Mouse (Mus musculus) hindbrain, embryonic 13.5 days (tissue): ENCODE measurements around the gene Prkg1. TPM values are rescaled to one million over a fixed set of nuclear protein-coding genes. Genes with fewer than 3 reads are reported as not detected.
A peak's percentile ranks its signal among the peaks of the same experiment; 100 is the strongest.

Experiments
- ATAC-seq: fragments of 200-750 bp; cut with Nextera tagmentation; 2 replicates; pipeline ENCODE4 v1.8.0; 2017; ENCODE audit warnings: moderate TSS enrichment; ENCODE audit not compliant: low FRiP score
- H3K27ac ChIP-seq: fragments of 300-500 bp; sonication (generic); 2 replicates; pipeline ENCODE4 v1.5.1; 2015; ENCODE audit warnings: inconsistent platforms, mild to moderate bottlenecking, moderate library complexity
- H3K27me3 ChIP-seq: fragments of 300-500 bp; sonication (generic); 2 replicates; pipeline ENCODE4 v1.6.1; 2015; ENCODE audit warnings: mild to moderate bottlenecking, inconsistent platforms
- H3K36me3 ChIP-seq: fragments of 300-500 bp; sonication (generic); 2 replicates; pipeline ENCODE4 v1.6.1; 2015; ENCODE audit warnings: mild to moderate bottlenecking, inconsistent platforms
- H3K4me1 ChIP-seq: fragments of 300-500 bp; sonication (generic); replicated peaks from 2 replicates; pipeline ENCODE4 v1.6.1; 2015; ENCODE audit warnings: inconsistent platforms
- H3K4me2 ChIP-seq: fragments of 300-500 bp; sonication (generic); 2 replicates; pipeline ENCODE4 v1.6.1; 2015; ENCODE audit warnings: inconsistent platforms, mild to moderate bottlenecking, moderate library complexity
- H3K4me3 ChIP-seq: fragments of 300-500 bp; sonication (generic); 2 replicates; pipeline ENCODE4 v1.5.1; 2015; ENCODE audit warnings: mild to moderate bottlenecking, inconsistent platforms
- H3K9ac ChIP-seq: fragments of 300-500 bp; sonication (generic); 2 replicates; pipeline ENCODE4 v1.6.1; 2015; ENCODE audit warnings: mild to moderate bottlenecking, inconsistent platforms
- H3K9me3 ChIP-seq: fragments of 300-500 bp; sonication (generic); 2 replicates; pipeline ENCODE4 v1.6.1; 2016; ENCODE audit warnings: inconsistent platforms
- WGBS: fragments of 180-500 bp; shearing (Covaris S2); methylation state at CpG from one replicate; pipeline ENCODE4 v1.1.7; 2015; 5-methylcytosine and 5-hydroxymethylcytosine counted together
- polyA plus RNA-seq: library from polyadenylated mRNA; unstranded; fragments of >200 nt; fragmentation: Nextera tagmentation; extraction: Ambion mirVana; gene quantifications from 2 replicates; pipeline ENCODE4 v1.2.1, GENCODE M21; 2015

Prkg1 gene
- polyA plus RNA-seq, 1 experiment from 2014 or later, result 4.2 TPM

- Histone ChIP-seq H3K4me3 (no peak overlapping the region), H3K9me3 (no peaks in the 10 kb centered on the region), H3K9ac (no peak overlapping the region), H3K4me1 (no peaks in the 10 kb centered on the region), H3K27me3 (no peaks in the 10 kb centered on the region), H3K4me2 (no peak overlapping the region), H3K27ac (no peak overlapping the region), H3K36me3 (no peaks in the 10 kb centered on the region)
- no peak for ATAC-seq
- 89% methylated on average over 2 of the region's 2 CpGs for WGBS
Measured at GRCm38 (mm10) chr19:30938058-30938457, 826.8 kb downstream of the Prkg1 start.

- no peak overlapping the region for H3K4me2 ChIP-seq
- ATAC-seq, result no peak
- no peak overlapping the region for H3K9ac ChIP-seq
- no peaks in the 10 kb centered on the region for H3K9me3 ChIP-seq
- H3K27me3 ChIP-seq, result no peaks in the 10 kb centered on the region
- 96% methylated on average over 5 of the region's 5 CpGs for WGBS
- no peaks in the 10 kb centered on the region for H3K4me1 ChIP-seq
- H3K27ac ChIP-seq, result no peak overlapping the region
- no peaks in the 10 kb centered on the region for H3K36me3 ChIP-seq
- H3K4me3 ChIP-seq, result no peak overlapping the region
Measured at GRCm38 (mm10) chr19:30931469-30932192, 833.2 kb downstream of the Prkg1 start.

GRCm38 (mm10) chr19:30924032-30924431, 840.8 kb downstream of the Prkg1 start:
- ATAC-seq, result no peak
- Histone ChIP-seq H3K9ac (no peak overlapping the region), H3K4me1 (no peaks in the 10 kb centered on the region), H3K4me3 (no peak overlapping the region), H3K27me3 (no peaks in the 10 kb centered on the region), H3K4me2 (no peak overlapping the region), H3K9me3 (no peaks in the 10 kb centered on the region), H3K27ac (no peak overlapping the region), H3K36me3 (no peaks in the 10 kb centered on the region)
- 97% methylated on average over 1 of the region's 1 CpGs for WGBS

GRCm38 (mm10) chr19:30902290-30902689, 862.5 kb downstream of the Prkg1 start:
- H3K36me3 ChIP-seq, result no peaks in the 10 kb centered on the region
- no peak for ATAC-seq
- H3K9ac ChIP-seq, result no peak overlapping the region
- no peak overlapping the region for H3K4me2 ChIP-seq
- no peak overlapping the region for H3K4me3 ChIP-seq
- H3K9me3 ChIP-seq, result no peaks in the 10 kb centered on the region
- H3K4me1 ChIP-seq, result no peaks in the 10 kb centered on the region
- H3K27me3 ChIP-seq, result no peaks in the 10 kb centered on the region
- no peak overlapping the region for H3K27ac ChIP-seq

GRCm38 (mm10) chr19:30901025-30901424, 863.8 kb downstream of the Prkg1 start:
- 82% methylated on average over 3 of the region's 3 CpGs for WGBS
- Histone ChIP-seq H3K4me3 (no peak overlapping the region), H3K27ac (no peak overlapping the region), H3K4me1 (no peaks in the 10 kb centered on the region), H3K36me3 (no peaks in the 10 kb centered on the region), H3K4me2 (no peak overlapping the region), H3K27me3 (no peaks in the 10 kb centered on the region), H3K9ac (no peak overlapping the region), H3K9me3 (no peaks in the 10 kb centered on the region)
- ATAC-seq, result no peak

GRCm38 (mm10) chr19:30890377-30890776, 874.5 kb downstream of the Prkg1 start:
- H3K4me2 ChIP-seq, result no peak overlapping the region
- H3K36me3 ChIP-seq, result no peaks in the 10 kb centered on the region
- no peaks in the 10 kb centered on the region for H3K9me3 ChIP-seq
- peak; percentile 75 for ATAC-seq
- no peaks in the 10 kb centered on the region for H3K27me3 ChIP-seq
- H3K9ac ChIP-seq, result no peak overlapping the region
- H3K27ac ChIP-seq, result no peak overlapping the region
- H3K4me3 ChIP-seq, result no peak overlapping the region
- WGBS, result 42% methylated on average over 2 of the region's 2 CpGs
- peaks cover 4% of the 10 kb centered on the region for H3K4me1 ChIP-seq

GRCm38 (mm10) chr19:30889851-30890250, 875.0 kb downstream of the Prkg1 start:
- H3K9me3 ChIP-seq, result no peaks in the 10 kb centered on the region
- H3K27ac ChIP-seq, result no peak overlapping the region
- no peak overlapping the region for H3K9ac ChIP-seq
- no peak for ATAC-seq
- H3K36me3 ChIP-seq, result no peaks in the 10 kb centered on the region
- WGBS, result 66% methylated on average over 3 of the region's 3 CpGs
- no peak overlapping the region for H3K4me2 ChIP-seq
- H3K4me1 ChIP-seq, result peaks cover 4% of the 10 kb centered on the region
- H3K27me3 ChIP-seq, result no peaks in the 10 kb centered on the region
- no peak overlapping the region for H3K4me3 ChIP-seq

- H3K9ac ChIP-seq, result no peak overlapping the region
- no peaks in the 10 kb centered on the region for H3K36me3 ChIP-seq
- H3K4me1 ChIP-seq, result no peaks in the 10 kb centered on the region
- H3K9me3 ChIP-seq, result no peaks in the 10 kb centered on the region
- WGBS, result 82% methylated on average over 4 of the region's 4 CpGs
- no peak overlapping the region for H3K4me2 ChIP-seq
- no peak overlapping the region for H3K4me3 ChIP-seq
- no peak for ATAC-seq
- no peaks in the 10 kb centered on the region for H3K27me3 ChIP-seq
- H3K27ac ChIP-seq, result no peak overlapping the region
Measured at GRCm38 (mm10) chr19:30861441-30861840, 903.4 kb downstream of the Prkg1 start.

GRCm38 (mm10) chr19:30851023-30851422, 913.8 kb downstream of the Prkg1 start:
- ATAC-seq, result no peak
- 81% methylated on average over 4 of the region's 4 CpGs for WGBS

GRCm38 (mm10) chr19:30844916-30845315, 919.9 kb downstream of the Prkg1 start:
- H3K4me3 ChIP-seq, result no peak overlapping the region
- H3K9ac ChIP-seq, result no peak overlapping the region
- WGBS, result 84% methylated on average over 4 of the region's 4 CpGs
- H3K27me3 ChIP-seq, result no peaks in the 10 kb centered on the region
- H3K9me3 ChIP-seq, result no peaks in the 10 kb centered on the region
- no peak overlapping the region for H3K27ac ChIP-seq
- 0 out of 2 replicates have a peak, but pooled peaks cover 4% of the 10 kb centered on the region for H3K4me1 ChIP-seq
- no peak for ATAC-seq
- no peaks in the 10 kb centered on the region for H3K36me3 ChIP-seq
- H3K4me2 ChIP-seq, result no peak overlapping the region

More at GRCm38 (mm10) chr19:30851023-30851422, 913.8 kb downstream of the Prkg1 start:
- Histone ChIP-seq H3K4me2 (no peak overlapping the region), H3K27ac (no peak overlapping the region), H3K9me3 (no peaks in the 10 kb centered on the region), H3K4me1 (no peaks in the 10 kb centered on the region), H3K27me3 (no peaks in the 10 kb centered on the region), H3K4me3 (no peak overlapping the region), H3K9ac (no peak overlapping the region), H3K36me3 (no peaks in the 10 kb centered on the region)

GRCm38 (mm10) chr19:30843637-30844036, 921.2 kb downstream of the Prkg1 start:
- H3K27me3 ChIP-seq, result no peaks in the 10 kb centered on the region
- H3K4me1 ChIP-seq, result 0 out of 2 replicates have a peak, but pooled peaks cover 4% of the 10 kb centered on the region
- H3K36me3 ChIP-seq, result no peaks in the 10 kb centered on the region
- no peak overlapping the region for H3K4me2 ChIP-seq
- ATAC-seq, result peak; percentile 65
- 73% methylated on average over 4 of the region's 4 CpGs for WGBS
- no peak overlapping the region for H3K9ac ChIP-seq
- H3K4me3 ChIP-seq, result no peak overlapping the region
- H3K9me3 ChIP-seq, result no peaks in the 10 kb centered on the region
- H3K27ac ChIP-seq, result peak overlapping the region; percentile 13; the same call in 1 of the 2 replicates

- H3K4me3 ChIP-seq, result no peak overlapping the region
- H3K36me3 ChIP-seq, result no peaks in the 10 kb centered on the region
- 21% methylated on average over 4 of the region's 4 CpGs for WGBS
- H3K9me3 ChIP-seq, result no peaks in the 10 kb centered on the region
- H3K4me2 ChIP-seq, result no peak overlapping the region
- H3K27ac ChIP-seq, result peak overlapping the region; percentile 40; the same call in 1 of the 2 replicates
- H3K27me3 ChIP-seq, result no peaks in the 10 kb centered on the region
- H3K9ac ChIP-seq, result no peak overlapping the region; the same call in 1 of the 2 replicates
- H3K4me1 ChIP-seq, result 0 out of 2 replicates have a peak, but pooled peaks cover 4% of the 10 kb centered on the region
- peak; percentile 89 for ATAC-seq
Measured at GRCm38 (mm10) chr19:30843052-30843564, 921.7 kb downstream of the Prkg1 start.

- H3K4me3 ChIP-seq, result no peak overlapping the region
- no peak overlapping the region for H3K4me2 ChIP-seq
- no peak overlapping the region for H3K27ac ChIP-seq
- H3K9ac ChIP-seq, result no peak overlapping the region; the same call in 1 of the 2 replicates
- H3K27me3 ChIP-seq, result no peaks in the 10 kb centered on the region
- H3K9me3 ChIP-seq, result no peaks in the 10 kb centered on the region
- 0 out of 2 replicates have a peak, but pooled peaks cover 4% of the 10 kb centered on the region for H3K4me1 ChIP-seq
- 77% methylated on average over 1 of the region's 1 CpGs for WGBS
- ATAC-seq, result 0 out of 2 replicates have a peak, but pooled peaks have one; percentile 14
- H3K36me3 ChIP-seq, result no peaks in the 10 kb centered on the region
Measured at GRCm38 (mm10) chr19:30842640-30843039, 922.2 kb downstream of the Prkg1 start.
